Mouse (Mus musculus) limb, embryonic 14.5 days (tissue): ENCODE measurements at regions not wholly inside any gene's neighbourhood (a gene's known extent, or its start where the extent isn't known, plus 50 kb on each side); places are given as distances from the start of the nearest gene placed in this dataset.

Source experiments
- ATAC-seq: fragments of 200-750 bp; cut with Nextera tagmentation; 2 replicates; pipeline ENCODE4 v1.8.0; 2017; ENCODE audit warnings: low read depth, moderate number of reproducible peaks, moderate TSS enrichment; ENCODE audit not compliant: low FRiP score
- DNase-seq: peaks from one replicate; pipeline ENCODE4 v3.0.0-alpha.2; 2015; ENCODE audit warnings: low spot score
- H3K27ac ChIP-seq: fragments of 300-500 bp; sonication (generic); replicated peaks from 2 replicates; pipeline ENCODE4 v1.5.1; 2014; ENCODE audit warnings: low read depth, mild to moderate bottlenecking, low read length, moderate library complexity, mixed read lengths
- H3K27me3 ChIP-seq: fragments of 300-500 bp; sonication (generic); 2 replicates; pipeline ENCODE4 v1.6.1; 2014; ENCODE audit warnings: low read length, mixed read lengths; ENCODE audit not compliant: control insufficient read depth, insufficient read depth
- H3K36me3 ChIP-seq: fragments of 300-500 bp; sonication (generic); 2 replicates; pipeline ENCODE4 v1.6.1; 2014; ENCODE audit warnings: mild to moderate bottlenecking, low read length, moderate library complexity, mixed read lengths; ENCODE audit not compliant: control insufficient read depth, insufficient read depth
- H3K4me1 ChIP-seq: fragments of 300-500 bp; sonication (generic); 2 replicates; pipeline ENCODE4 v1.6.1; 2014; ENCODE audit warnings: antibody characterized with exemption, low read length, mixed read lengths; ENCODE audit not compliant: control insufficient read depth, insufficient read depth
- H3K4me2 ChIP-seq: fragments of 300-500 bp; sonication (generic); replicated peaks from 2 replicates; pipeline ENCODE4 v1.6.1; 2014; ENCODE audit warnings: low read depth, mild to moderate bottlenecking, low read length, moderate library complexity; ENCODE audit not compliant: severe bottlenecking
- H3K4me3 ChIP-seq: fragments of 300-500 bp; sonication (generic); replicated peaks from 2 replicates; pipeline ENCODE4 v1.5.1; 2014; ENCODE audit warnings: low read length
- H3K9ac ChIP-seq: fragments of 300-500 bp; sonication (generic); 2 replicates; pipeline ENCODE4 v1.6.1; 2014; ENCODE audit warnings: mild to moderate bottlenecking, low read depth, low read length, moderate library complexity; ENCODE audit not compliant: severe bottlenecking
- H3K9me3 ChIP-seq: fragments of 300-500 bp; sonication (generic); 2 replicates; pipeline ENCODE4 v1.6.1; 2016; ENCODE audit warnings: low read length; ENCODE audit not compliant: control insufficient read depth
- POLR2A ChIP-seq: fragments of 200-500 bp; IDR thresholded peaks from 2 replicates; pipeline ENCODE4 v1.8.0; 2012; ENCODE audit warnings: inconsistent platforms, mild to moderate bottlenecking, moderate library complexity, borderline replicate concordance; ENCODE audit not compliant: insufficient read depth, insufficient read length; ENCODE audit errors: extremely low read depth
- WGBS: fragments of 180-500 bp; shearing (Covaris S2); extraction: QIAGEN DNeasy Blood & Tissue Kit; methylation state at CpG from one replicate; pipeline ENCODE4 v1.1.7; 2014; 5-methylcytosine and 5-hydroxymethylcytosine counted together

GRCm38 (mm10) chr3:52754401-52754800 lies 262.6 kb downstream of the Cog6 start:
- DNase-seq (no peak), ATAC-seq (no peak)
- Histone ChIP-seq H3K36me3 (no peaks in the 10 kb centered on the region), H3K9ac (no peak overlapping the region), H3K9me3 (no peaks in the 10 kb centered on the region), H3K4me1 (peaks cover 2% of the 10 kb centered on the region; the same call in 1 of the 2 replicates), H3K27me3 (no peaks in the 10 kb centered on the region), H3K4me2 (no peak overlapping the region), H3K27ac (no peak overlapping the region), H3K4me3 (no peak overlapping the region)
- no peak for TF ChIP-seq POLR2A
- WGBS: 76% methylated on average over 4 of the region's 4 CpGs

GRCm38 (mm10) chr3:52746917-52747316 lies 270.1 kb downstream of the Cog6 start:
- H3K27ac ChIP-seq: no peak overlapping the region
- H3K4me2 ChIP-seq: no peak overlapping the region
- 22% methylated on average over 3 of the region's 3 CpGs for WGBS
- no peak overlapping the region for H3K4me3 ChIP-seq
- no peaks in the 10 kb centered on the region for H3K27me3 ChIP-seq
- H3K36me3 ChIP-seq: no peaks in the 10 kb centered on the region
- H3K9ac ChIP-seq: no peak overlapping the region
- no peaks in the 10 kb centered on the region for H3K9me3 ChIP-seq
- no peak for TF ChIP-seq POLR2A
- H3K4me1 ChIP-seq: no peaks in the 10 kb centered on the region; the same call in 1 of the 2 replicates
- DNase-seq (no peak), ATAC-seq (no peak)

GRCm38 (mm10) chr3:52744334-52744733 lies 272.7 kb downstream of the Cog6 start:
- H3K9me3 ChIP-seq: no peaks in the 10 kb centered on the region
- H3K36me3 ChIP-seq: no peaks in the 10 kb centered on the region
- no peak for ATAC-seq
- H3K4me1 ChIP-seq: no peaks in the 10 kb centered on the region; the same call in 1 of the 2 replicates
- peak; percentile 43 for DNase-seq
- no peaks in the 10 kb centered on the region for H3K27me3 ChIP-seq
- 64% methylated on average over 8 of the region's 8 CpGs for WGBS
- no peak overlapping the region for H3K9ac ChIP-seq
- no peak overlapping the region for H3K4me2 ChIP-seq
- no peak overlapping the region for H3K4me3 ChIP-seq
- no peak overlapping the region for H3K27ac ChIP-seq
- no peak for TF ChIP-seq POLR2A

GRCm38 (mm10) chr3:52740466-52741026 lies 276.5 kb downstream of the Cog6 start:
- Histone ChIP-seq H3K27me3 (no peaks in the 10 kb centered on the region), H3K27ac (no peak overlapping the region), H3K4me1 (no peaks in the 10 kb centered on the region), H3K4me3 (no peak overlapping the region), H3K4me2 (no peak overlapping the region), H3K9ac (no peak overlapping the region), H3K36me3 (no peaks in the 10 kb centered on the region), H3K9me3 (no peaks in the 10 kb centered on the region)
- no peak for TF ChIP-seq POLR2A
- WGBS: 48% methylated on average over 9 of the region's 9 CpGs
- DNase-seq (no peak), ATAC-seq (no peak)

GRCm38 (mm10) chr3:52739526-52739925 lies 277.5 kb downstream of the Cog6 start:
- no peak overlapping the region for H3K9ac ChIP-seq
- 62% methylated on average over 4 of the region's 4 CpGs for WGBS
- no peak overlapping the region for H3K4me2 ChIP-seq
- no peak for TF ChIP-seq POLR2A
- DNase-seq (no peak), ATAC-seq (no peak)
- no peaks in the 10 kb centered on the region for H3K4me1 ChIP-seq
- H3K9me3 ChIP-seq: no peaks in the 10 kb centered on the region
- no peaks in the 10 kb centered on the region for H3K36me3 ChIP-seq
- no peaks in the 10 kb centered on the region for H3K27me3 ChIP-seq
- H3K4me3 ChIP-seq: no peak overlapping the region
- H3K27ac ChIP-seq: no peak overlapping the region

- 42% methylated on average over 5 of the region's 5 CpGs for WGBS
- no peaks in the 10 kb centered on the region for H3K9me3 ChIP-seq
Observed at GRCm38 (mm10) chr3:52738386-52738785, 278.7 kb downstream of the Cog6 start.

More at GRCm38 (mm10) chr3:52738386-52738785, 278.7 kb downstream of the Cog6 start:
- no peaks in the 10 kb centered on the region for H3K36me3 ChIP-seq
- H3K9ac ChIP-seq: no peak overlapping the region
- H3K27ac ChIP-seq: no peak overlapping the region
- no peak for ATAC-seq
- H3K4me2 ChIP-seq: no peak overlapping the region
- no peaks in the 10 kb centered on the region for H3K27me3 ChIP-seq
- no peaks in the 10 kb centered on the region for H3K4me1 ChIP-seq
- no peak for TF ChIP-seq POLR2A
- no peak for DNase-seq
- no peak overlapping the region for H3K4me3 ChIP-seq
